Comparison of ENCODE assay signal across 18 mouse cellular contexts in the genomic region with DNA sequence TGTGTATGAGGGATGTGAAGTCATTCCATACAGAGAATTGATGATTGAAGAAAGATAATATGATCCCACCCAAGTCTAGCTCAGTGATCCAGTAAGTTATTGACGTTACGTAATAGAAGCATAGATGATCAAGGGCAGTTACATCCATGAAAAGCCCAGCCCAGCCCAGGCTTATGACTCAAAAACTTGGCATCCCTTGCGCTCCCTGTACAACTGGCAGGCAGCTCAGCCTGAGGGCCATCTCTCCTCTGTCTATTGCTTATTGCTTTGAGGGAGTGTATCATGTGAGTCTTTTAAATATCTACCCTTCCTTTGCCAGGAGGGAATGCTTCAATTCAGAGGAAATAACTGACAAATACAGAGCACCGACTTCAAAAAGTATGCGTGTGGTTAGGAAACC.
DNase-seq lines count a peak whose midpoint lies in the region; ATAC-seq lines count a peak whose summit lies in the region.
"Had no signal": no experiment of that assay in that cellular context is flagged by ENCODE, and none has a peak within 500 bp of the region (broad histone marks: within the 10 kb centered on the region; RNA-seq: fewer than 3 reads in every experiment).

No protein-coding gene starts in this region.

- H3K4me2 ChIP-seq in forebrain, embryonic 15.5 days (replicated peaks) = no peak overlapping the region
- H3K4me2 ChIP-seq: heart, embryonic 11.5 days; hindbrain, embryonic 15.5 days; midbrain, embryonic 12.5 days had no signal

- 92% methylated on average over 5 of the region's 5 CpGs for WGBS in forebrain, embryonic 15.5 days

- H3K9me3 ChIP-seq in forebrain, embryonic 15.5 days = no peaks in the 10 kb centered on the region
- H3K9me3 ChIP-seq: embryonic facial prominence, embryonic 10.5 days; hindbrain, embryonic 15.5 days; midbrain, embryonic 12.5 days had no signal

- no peaks in the 10 kb centered on the region for H3K36me3 ChIP-seq in forebrain, embryonic 15.5 days
- H3K36me3 ChIP-seq: embryonic facial prominence, embryonic 10.5 days; hindbrain, embryonic 15.5 days; midbrain, embryonic 12.5 days had no signal

- DNase-seq in lung, postnatal 10 days = peak; percentile 20
- DNase-seq in lung, postnatal 36 days = no peak
- DNase-seq in adipocyte (ENCODE audit: low spot score) (peak; percentile 17), MN1 (ENCODE audit: low spot score) (no peak)
- peak; percentile 77 for DNase-seq in adrenal gland, postnatal 14 days
- DNase-seq in kidney, postnatal 25 days = no peak
- DNase-seq: cerebellum, adult 11-12 months; cerebellum, postnatal 10 days; kidney, adult 2 months; spleen, adult 18-20 months had no signal

- no peaks in the 10 kb centered on the region for H3K4me1 ChIP-seq in forebrain, embryonic 15.5 days
- H3K4me1 ChIP-seq: embryonic facial prominence, embryonic 10.5 days; hindbrain, embryonic 15.5 days; midbrain, embryonic 12.5 days had no signal

- H3K27me3 ChIP-seq in forebrain, embryonic 15.5 days = no peaks in the 10 kb centered on the region
- H3K27me3 ChIP-seq: hindbrain, embryonic 15.5 days; midbrain, embryonic 12.5 days had no signal

- no peak for ATAC-seq in forebrain, embryonic 15.5 days (replicated peaks)
- ATAC-seq: lung, postnatal 0 days had no signal

- H3K4me3 ChIP-seq in forebrain, embryonic 15.5 days = no peak overlapping the region
- H3K4me3 ChIP-seq: embryonic facial prominence, embryonic 10.5 days; hindbrain, embryonic 15.5 days; layer of hippocampus, adult 2 months; midbrain, embryonic 12.5 days had no signal

- no peak overlapping the region for H3K9ac ChIP-seq in forebrain, embryonic 15.5 days (replicated peaks)
- H3K9ac ChIP-seq: hindbrain, embryonic 15.5 days; midbrain, embryonic 12.5 days had no signal

- no peak overlapping the region for H3K27ac ChIP-seq in forebrain, embryonic 15.5 days (replicated peaks)
- H3K27ac ChIP-seq: embryonic facial prominence, embryonic 10.5 days; hindbrain, embryonic 15.5 days; kidney, postnatal 0 days; layer of hippocampus, adult 2 months; midbrain, embryonic 12.5 days had no signal

Comparison
In these comparisons a context has a peak if more than half of its experiments do, and no peak if none do; other contexts are left out.
1. DNase-seq: peak in lung, postnatal 10 days (single experiment), adipocyte (single experiment) and adrenal gland, postnatal 14 days (single experiment); none in lung, postnatal 36 days (single experiment), kidney, postnatal 25 days (0 of 2) and MN1 (single experiment).